Mouse (Mus musculus) olfactory bulb, adult 2 months (tissue): Measurements from ENCODE around the gene Gpr155.

ENCODE experiments used
- CTCF ChIP-seq: fragments of 200-500 bp; IDR thresholded peaks from 2 replicates; pipeline ENCODE4 v1.5.1; 2012; ENCODE audit warnings: low read depth, mild to moderate bottlenecking, low read length, moderate library complexity; ENCODE audit not compliant: insufficient read depth
- POLR2A ChIP-seq: fragments of 200-500 bp; IDR thresholded peaks from 2 replicates; pipeline ENCODE4 v1.6.1; 2012; ENCODE audit warnings: mild to moderate bottlenecking, low read depth, low read length, moderate library complexity; ENCODE audit not compliant: insufficient read depth

GRCm38 (mm10) chr2:73319218-73319617 lies 67.2 kb downstream of the Gpr155 start:
- TF ChIP-seq CTCF (no peak), POLR2A (no peak)
